ENCODE assay signal across 9 mouse cellular contexts in the genomic region with DNA sequence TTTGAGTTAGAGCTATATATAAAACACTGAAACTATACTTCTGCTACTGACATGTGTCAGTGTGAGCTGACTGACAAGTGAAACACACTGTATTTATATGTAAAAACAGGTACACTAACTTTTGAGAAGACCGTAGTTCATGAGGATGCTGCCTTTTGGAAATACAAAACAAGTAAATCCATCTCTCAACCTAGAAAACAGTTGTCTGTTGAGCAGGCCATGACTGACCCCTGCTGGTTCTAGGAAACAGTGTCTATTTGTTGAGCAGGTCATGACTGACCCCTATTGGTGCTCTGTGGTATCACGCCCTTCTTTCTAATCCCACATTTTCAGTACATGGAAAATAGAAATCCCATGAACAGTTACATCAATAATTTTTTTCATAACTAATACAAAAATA. TPM values are rescaled to one million over a fixed set of nuclear protein-coding genes. Genes with fewer than 3 reads are reported as not detected.
A peak's percentile ranks its signal among the peaks of the same experiment; 100 is the strongest.
DNase-seq lines count a peak whose midpoint lies in the region; ATAC-seq and TF ChIP-seq lines count a peak whose summit lies in the region.
"Had no signal": no experiment of that assay in that cellular context is flagged by ENCODE, and none has a peak within 500 bp of the region (broad histone marks: within the 10 kb centered on the region; RNA-seq: fewer than 3 reads in every experiment).

No protein-coding gene starts in this region.

- peak overlapping the region; percentile 37 for H3K4me2 ChIP-seq in myocyte (ENCODE audit: low read depth)
- no peak overlapping the region for H3K4me2 ChIP-seq in stomach, embryonic 14.5 days (replicated peaks; ENCODE audit: low read depth, low read length)

- no peaks in the 10 kb centered on the region for H3K36me3 ChIP-seq in myocyte (ENCODE audit: control insufficient read depth, insufficient read depth)
- no peaks in the 10 kb centered on the region for H3K36me3 ChIP-seq in stomach, embryonic 14.5 days (ENCODE audit: control insufficient read depth, insufficient read depth, low read length)

- no peaks in the 10 kb centered on the region for H3K27me3 ChIP-seq in myocyte (ENCODE audit: control insufficient read depth, insufficient read depth, insufficient read length)
- no peaks in the 10 kb centered on the region for H3K27me3 ChIP-seq in stomach, embryonic 14.5 days (ENCODE audit: control insufficient read depth, insufficient read depth, low read length)

- TF ChIP-seq CTCF in cortical plate, adult 2 months (IDR thresholded peaks at IDR 0.05; ENCODE audit: extremely low read depth, insufficient read depth, low read length), result peak; percentile 100

- H3K9me3 ChIP-seq in stomach, embryonic 14.5 days (ENCODE audit: control insufficient read depth, low read depth, low read length), result no peaks in the 10 kb centered on the region

- H3K79me2 ChIP-seq in myocyte (ENCODE audit: control insufficient read depth, insufficient read depth), result no peaks in the 10 kb centered on the region

- no peak overlapping the region for H3K27ac ChIP-seq in cortical plate, adult 2 months (ENCODE audit: insufficient read depth, low read length)
- no peak overlapping the region for H3K27ac ChIP-seq in stomach, embryonic 14.5 days (ENCODE audit: low read length)

- ATAC-seq in activated CD4-positive, CD25-positive, alpha-beta regulatory T cell, adult 4 months, result peak; percentile 95
- ATAC-seq in inflammation-experienced regulatory T-cells, adult 6 months, result peak; percentile 99
- ATAC-seq in stomach, embryonic 14.5 days (ENCODE audit: insufficient number of reproducible peaks, insufficient read depth, low FRiP score, low read depth), result peak; percentile 69; the same call in 1 of the 2 replicates

- no peak overlapping the region for H3ac ChIP-seq in myocyte (ENCODE audit: control insufficient read depth, insufficient read length)

- no peak overlapping the region for H3K9ac ChIP-seq in stomach, embryonic 14.5 days (replicated peaks; ENCODE audit: low read depth, low read length)

- DNase-seq in 416B (ENCODE audit: low read depth), result peak; percentile 92
- DNase-seq in gastrocnemius, adult 8-10 months (ENCODE audit: low spot score in 2 of 2), result peak; percentile 53 to 59
- DNase-seq in left cerebral cortex, postnatal 36 days (ENCODE audit: low spot score in 2 of 2), result peak; percentile 69 to 71

- no peaks in the 10 kb centered on the region for H3K4me1 ChIP-seq in cortical plate, adult 2 months (ENCODE audit: control insufficient read depth, insufficient read depth, low read length)
- no peaks in the 10 kb centered on the region for H3K4me1 ChIP-seq in stomach, embryonic 14.5 days (ENCODE audit: control insufficient read depth, insufficient read depth, low read length)

- WGBS in stomach, embryonic 14.5 days, result 16% methylated on average over 2 of the region's 2 CpGs

- intact Hi-C loops in left cerebral cortex, postnatal 36 days (cut with DNase I), result loop anchor here (2.0 to 5.0 kb wide), 2 partner anchors 388 to 414 kb away; no protein-coding TSS in a partner anchor

- H3K4me3 ChIP-seq in cortical plate, adult 2 months (ENCODE audit: insufficient read depth, low read length), result no peak overlapping the region
- H3K4me3 ChIP-seq in myocyte, result no peak overlapping the region
- no peak overlapping the region for H3K4me3 ChIP-seq in stomach, embryonic 14.5 days (ENCODE audit: low read depth, low read length)
- H3K4me3 ChIP-seq: erythroblast, embryonic 14.5 days had no signal

- TF ChIP-seq POLR2A in cortical plate, adult 2 months (IDR thresholded peaks at IDR 0.05; ENCODE audit: extremely low read depth, insufficient read depth, low read length), result no peak
- no peak for TF ChIP-seq POLR2A in myocyte (IDR thresholded peaks at IDR 0.05; ENCODE audit: insufficient read length, low read depth)

TF ChIP-seq in myocyte, 11 proteins besides CTCF, POLR2A, EP300 and RAD21:
- TF ChIP-seq POLR2AphosphoS2 (IDR thresholded peaks at IDR 0.05; ENCODE audit: insufficient read length, low read depth), result no peak
- TF ChIP-seq REST (IDR thresholded peaks at IDR 0.05; ENCODE audit: insufficient read depth, insufficient read length), result no peak
- TF ChIP-seq MYOD1 (IDR thresholded peaks at IDR 0.05; ENCODE audit: control insufficient read depth in 1 of 3, insufficient read length in 2 of 3, low read depth in 2 of 3), result no peak
- no peak for TF ChIP-seq MYOG (IDR thresholded peaks at IDR 0.05; ENCODE audit: control insufficient read depth in 1 of 3, insufficient read depth in 1 of 3, insufficient read length in 2 of 3, low read depth in 2 of 3)
- TF ChIP-seq SRF (IDR thresholded peaks at IDR 0.05; ENCODE audit: control insufficient read depth, insufficient read length, low read depth), result no peak
- no peak for TF ChIP-seq MAX (IDR thresholded peaks at IDR 0.05; ENCODE audit: low read depth)
- TF ChIP-seq CEBPB (IDR thresholded peaks at IDR 0.05; ENCODE audit: insufficient read depth, poor library complexity, severe bottlenecking), result no peak
- no peak for TF ChIP-seq E2F4 (IDR thresholded peaks at IDR 0.05; ENCODE audit: insufficient read depth)
- TF ChIP-seq USF1 (IDR thresholded peaks at IDR 0.05; ENCODE audit: low read depth), result no peak
- no peak for TF ChIP-seq TCF12 (IDR thresholded peaks at IDR 0.05; ENCODE audit: insufficient read depth, poor library complexity, severe bottlenecking)
- no peak for TF ChIP-seq TCF3 (IDR thresholded peaks at IDR 0.05; ENCODE audit: insufficient read length, low read depth)
TF ChIP-seq in myocyte: peak in this region for 0.

RNA-seq across cellular contexts. Expression of gene Lrrc28, which starts 14.3 kb away (rescaled TPM):
- polyA plus RNA-seq in activated CD4-positive, CD25-positive, alpha-beta regulatory T cell, adult 4 months (2017; shearing (Covaris generic)), result 10 to 100 TPM; 18.4 to 20.6 TPM
- polyA plus RNA-seq in cortical plate, adult 2 months (2012; rRNA removed), result 33.8 and 43.1 TPM in 2 replicates
- total RNA-seq in gastrocnemius, adult 8-10 months (2022), result 10 to 100 TPM; 26.2 to 35.8 (median 27.6) TPM
- 10 to 100 TPM; 13.5 to 21.1 (median 19.5) TPM for polyA plus RNA-seq in inflammation-experienced regulatory T-cells, adult 6 months (2017; shearing (Covaris generic))
- total RNA-seq in left cerebral cortex, postnatal 36 days (2021), result 10 to 100 TPM; 30.5 to 36.8 TPM
- 24.2 TPM for polyA plus RNA-seq in myocyte (2012; fragmentation: generic; extraction: Trizol)
- polyA plus RNA-seq in stomach, embryonic 14.5 days (2014; fragmentation: Nextera tagmentation; extraction: Ambion mirVana), result 13.2 and 15.7 TPM in 2 replicates

RNA-seq across cellular contexts. Expression of gene Ttc23, which starts 16.4 kb away (rescaled TPM):
- 1 to 10 TPM in 1 of 2 experiments, under 1 TPM in 1; 0.64 to 1.8 TPM for polyA plus RNA-seq in activated CD4-positive, CD25-positive, alpha-beta regulatory T cell, adult 4 months (2017; shearing (Covaris generic))
- 5.1 and 5.4 TPM in 2 replicates for polyA plus RNA-seq in cortical plate, adult 2 months (2012; rRNA removed)
- total RNA-seq in gastrocnemius, adult 8-10 months (2022), result 10 to 100 TPM; 17.8 to 24.1 (median 22.1) TPM
- 1 to 10 TPM in 1 of 3 experiments, under 1 TPM in 2; 0.42 to 1.8 (median 0.64) TPM for polyA plus RNA-seq in inflammation-experienced regulatory T-cells, adult 6 months (2017; shearing (Covaris generic))
- total RNA-seq in left cerebral cortex, postnatal 36 days (2021), result 1 to 10 TPM; 5.8 to 7.0 TPM
- polyA plus RNA-seq in myocyte (2012; fragmentation: generic; extraction: Trizol), result 14.2 TPM
- polyA plus RNA-seq in stomach, embryonic 14.5 days (2014; fragmentation: Nextera tagmentation; extraction: Ambion mirVana), result 37.4 and 38.6 TPM in 2 replicates
- polyA plus RNA-seq: erythroblast, embryonic 14.5 days had no signal
